Mouse (Mus musculus): ENCODE data around the gene Blvra. TPM values are rescaled to one million over a fixed set of nuclear protein-coding genes. Genes with fewer than 3 reads are reported as not detected.

Blvra gene
- polyA plus RNA-seq, 1 experiment from 2014 or later, result 32.2 TPM

GRCm38 (mm10) chr2:127140011-127140410, 69.5 kb downstream of the Blvra start:
- Histone ChIP-seq H3K9me3 (replicated peaks; ENCODE audit: control insufficient read depth, low read length) (no peaks in the 10 kb centered on the region), H3K4me2 (ENCODE audit: low read length) (no peak overlapping the region), H3K9ac (ENCODE audit: low read length) (no peak overlapping the region), H3K27me3 (replicated peaks; ENCODE audit: control insufficient read depth, insufficient read depth, low read length) (no peaks in the 10 kb centered on the region), H3K27ac (ENCODE audit: low read depth, low read length) (no peak overlapping the region), H3K4me3 (ENCODE audit: low read depth, low read length) (no peak overlapping the region), H3K36me3 (ENCODE audit: control insufficient read depth, insufficient read depth, low read length) (0 out of 2 replicates have a peak, but pooled peaks cover 10% of the 10 kb centered on the region), H3K4me1 (ENCODE audit: control insufficient read depth, insufficient read depth, low read length) (peaks cover 23% of the 10 kb centered on the region)
- 98% methylated on average over 7 of the region's 7 CpGs for WGBS
- DNase-seq (ENCODE audit: low spot score) (no peak), ATAC-seq (no peak)

DNA sequence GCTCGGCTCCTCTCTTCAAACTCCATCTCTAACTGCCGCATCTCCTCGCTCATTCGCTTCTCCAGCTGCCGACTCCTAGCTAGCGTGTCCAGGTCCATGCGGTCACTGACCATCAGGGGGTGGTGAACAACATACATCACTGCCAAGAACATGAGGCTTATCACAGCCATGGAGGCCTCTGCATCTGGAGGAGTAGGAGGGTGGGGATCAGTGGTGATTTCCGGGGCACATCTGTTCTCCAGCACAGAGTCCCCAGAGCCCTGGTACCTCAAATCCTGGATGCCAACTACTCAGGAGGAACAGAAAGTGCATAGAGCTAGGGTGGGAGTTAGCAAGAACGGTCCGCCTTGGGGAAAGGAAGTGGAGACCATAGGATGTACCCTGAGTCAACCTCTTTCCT, 71.6 kb downstream of the Blvra start:
- DNase-seq (ENCODE audit: low spot score) (no peak), ATAC-seq (no peak)
- no peaks in the 10 kb centered on the region for H3K9me3 ChIP-seq (replicated peaks; ENCODE audit: control insufficient read depth, low read length)
- 0 out of 2 replicates have a peak, but pooled peaks cover 10% of the 10 kb centered on the region for H3K36me3 ChIP-seq (ENCODE audit: control insufficient read depth, insufficient read depth, low read length)
- 0 out of 2 replicates have a peak, but pooled peaks cover 13% of the 10 kb centered on the region for H3K4me1 ChIP-seq (ENCODE audit: control insufficient read depth, insufficient read depth, low read length)
- 0 out of 2 replicates have a peak overlapping the region, but pooled peaks have one; percentile 50 for H3K4me3 ChIP-seq (ENCODE audit: low read depth, low read length)
- peak overlapping the region; percentile 56 for H3K4me2 ChIP-seq (ENCODE audit: low read length)
- H3K9ac ChIP-seq (ENCODE audit: low read length), result no peak overlapping the region
- 89% methylated on average over 10 of the region's 10 CpGs for WGBS
- H3K27me3 ChIP-seq (replicated peaks; ENCODE audit: control insufficient read depth, insufficient read depth, low read length), result no peaks in the 10 kb centered on the region
- H3K27ac ChIP-seq (ENCODE audit: low read depth, low read length), result no peak overlapping the region

GRCm38 (mm10) chr2:127142577-127143157, 72.2 kb downstream of the Blvra start:
- 0 out of 2 replicates have a peak, but pooled peaks cover 10% of the 10 kb centered on the region for H3K36me3 ChIP-seq (ENCODE audit: control insufficient read depth, insufficient read depth, low read length)
- WGBS, result 13% methylated on average over 6 of the region's 6 CpGs
- DNase-seq (ENCODE audit: low spot score), result no peak
- no peaks in the 10 kb centered on the region for H3K27me3 ChIP-seq (replicated peaks; ENCODE audit: control insufficient read depth, insufficient read depth, low read length)
- peak overlapping the region; percentile 76 for H3K9ac ChIP-seq (ENCODE audit: low read length)
- peak overlapping the region; percentile 50 for H3K4me3 ChIP-seq (ENCODE audit: low read depth, low read length)
- H3K4me2 ChIP-seq (ENCODE audit: low read length), result peak overlapping the region; percentile 56
- 0 out of 2 replicates have a peak, but pooled peaks have one; percentile 3 for ATAC-seq
- 0 out of 2 replicates have a peak, but pooled peaks cover 10% of the 10 kb centered on the region for H3K4me1 ChIP-seq (ENCODE audit: control insufficient read depth, insufficient read depth, low read length)
- no peaks in the 10 kb centered on the region for H3K9me3 ChIP-seq (replicated peaks; ENCODE audit: control insufficient read depth, low read length)
- no peak overlapping the region for H3K27ac ChIP-seq (ENCODE audit: low read depth, low read length)

DNA sequence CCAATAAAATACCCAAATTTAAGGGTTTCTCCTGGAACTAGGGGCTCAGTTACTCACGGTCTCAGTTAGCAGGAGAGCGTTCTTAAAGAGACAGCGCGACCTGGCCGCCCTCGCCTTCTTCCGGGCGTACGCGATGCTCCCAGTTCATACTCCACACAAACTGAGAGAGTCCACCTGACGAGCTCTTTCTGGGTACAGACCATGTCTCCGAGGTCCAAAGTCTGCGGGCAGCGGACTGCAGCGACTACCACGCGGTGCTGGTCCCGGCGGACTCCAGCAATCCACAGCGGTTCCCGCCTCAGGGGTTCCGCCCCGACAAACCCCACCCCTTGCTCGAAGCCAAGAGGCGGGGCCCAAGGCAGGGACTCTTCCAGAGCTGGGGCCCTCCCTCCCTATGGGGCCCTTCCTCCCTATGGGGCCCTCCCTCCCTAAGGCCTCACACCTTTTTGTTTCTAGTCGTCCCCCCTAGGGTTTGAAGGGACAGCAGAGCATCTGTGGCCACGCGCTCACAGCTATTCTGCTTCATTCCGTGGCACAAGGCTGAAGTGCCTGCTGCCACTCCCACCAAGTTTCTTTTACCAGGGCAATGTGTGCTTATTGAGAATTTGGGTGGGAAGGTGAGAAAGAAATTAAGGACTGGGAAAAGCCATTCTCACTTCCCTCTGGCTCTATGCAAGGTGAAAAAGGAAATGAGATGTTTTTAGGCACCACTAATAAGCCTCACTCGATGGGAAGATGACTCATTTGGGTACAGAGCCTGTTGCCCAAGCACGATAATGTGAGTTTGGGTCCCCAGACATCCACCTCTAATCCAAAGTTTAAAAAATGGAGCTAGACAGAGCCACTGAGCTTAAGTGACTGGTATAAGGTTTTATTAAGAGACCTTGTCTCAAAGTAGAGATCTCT, 72.9 kb downstream of the Blvra start, which contains the start of gene Itpripl1:
Itpripl1 (minus strand) TSS at position 285 of the 906 bp plus-strand sequence.
- no peak within 1 kb of the TSS for H3K27ac ChIP-seq (ENCODE audit: low read depth, low read length)
- peak within 1 kb of the TSS; percentile 56 for H3K4me2 ChIP-seq (ENCODE audit: low read length)
- H3K36me3 ChIP-seq (ENCODE audit: control insufficient read depth, insufficient read depth, low read length), result 0 out of 2 replicates have a peak, but pooled peaks cover 10% of the 10 kb centered on the region
- 0 out of 2 replicates have a peak, but pooled peaks cover 10% of the 10 kb centered on the region for H3K4me1 ChIP-seq (ENCODE audit: control insufficient read depth, insufficient read depth, low read length)
- DNase-seq (ENCODE audit: low spot score) (peak; percentile 75), ATAC-seq (peak; percentile 96)
- WGBS, result 3% methylated on average over 31 of the region's 31 CpGs
- H3K9me3 ChIP-seq (replicated peaks; ENCODE audit: control insufficient read depth, low read length), result no peaks in the 10 kb centered on the region
- peak within 1 kb of the TSS; percentile 50 for H3K4me3 ChIP-seq (ENCODE audit: low read depth, low read length)
- peak within 1 kb of the TSS; percentile 76 for H3K9ac ChIP-seq (ENCODE audit: low read length)
- no peaks in the 10 kb centered on the region for H3K27me3 ChIP-seq (replicated peaks; ENCODE audit: control insufficient read depth, insufficient read depth, low read length)

GRCm38 (mm10) chr2:127145699-127146098, 75.2 kb downstream of the Blvra start:
- Histone ChIP-seq H3K36me3 (ENCODE audit: control insufficient read depth, insufficient read depth, low read length) (0 out of 2 replicates have a peak, but pooled peaks cover 5% of the 10 kb centered on the region), H3K4me1 (ENCODE audit: control insufficient read depth, insufficient read depth, low read length) (0 out of 2 replicates have a peak, but pooled peaks cover 10% of the 10 kb centered on the region), H3K9me3 (replicated peaks; ENCODE audit: control insufficient read depth, low read length) (no peaks in the 10 kb centered on the region), H3K27me3 (replicated peaks; ENCODE audit: control insufficient read depth, insufficient read depth, low read length) (no peaks in the 10 kb centered on the region), H3K9ac (ENCODE audit: low read length) (no peak overlapping the region), H3K4me2 (ENCODE audit: low read length) (no peak overlapping the region), H3K27ac (ENCODE audit: low read depth, low read length) (no peak overlapping the region), H3K4me3 (ENCODE audit: low read depth, low read length) (no peak overlapping the region)
- WGBS, result 86% methylated on average over 3 of the region's 3 CpGs
- DNase-seq (ENCODE audit: low spot score), result no peak
- ATAC-seq, result no peak

Small RNA genes within 50 kb of the gene (microRNA-seq; reads per million reads assigned to microRNA genes)
- gene Gm24081, result not detected

Other genes with a start within 250 kb of the Blvra start
- 26.4 and 34.4 TPM in 2 replicates for gene Trpm7, start 194.4 kb upstream of the Blvra start, polyA plus RNA-seq (2014; fragmentation: Nextera tagmentation; extraction: Ambion mirVana)
- gene Sppl2a, start 137.4 kb upstream of the Blvra start, polyA plus RNA-seq (2014; fragmentation: Nextera tagmentation; extraction: Ambion mirVana), result 54.5 and 59.9 TPM in 2 replicates
- gene Ap4e1, start 61.9 kb upstream of the Blvra start, polyA plus RNA-seq (2014; fragmentation: Nextera tagmentation; extraction: Ambion mirVana), result 5.5 and 9.1 TPM in 2 replicates
- 45.2 and 52.8 TPM in 2 replicates for gene Ncaph, start 63.3 kb downstream of the Blvra start, polyA plus RNA-seq (2014; fragmentation: Nextera tagmentation; extraction: Ambion mirVana)
- gene Itpripl1, start 72.8 kb downstream of the Blvra start, polyA plus RNA-seq (2014; fragmentation: Nextera tagmentation; extraction: Ambion mirVana), result 10.4 and 11.4 TPM in 2 replicates
- gene 1810024B03Rik, start 137.6 kb downstream of the Blvra start, polyA plus RNA-seq (2014; fragmentation: Nextera tagmentation; extraction: Ambion mirVana), result 1.5 and 1.9 TPM in 2 replicates
- gene Snrnp200, start 137.7 kb downstream of the Blvra start, polyA plus RNA-seq (2014; fragmentation: Nextera tagmentation; extraction: Ambion mirVana), result 68.1 and 68.4 TPM in 2 replicates
- 64.3 and 67.7 TPM in 2 replicates for gene Ciao1, start 177.2 kb downstream of the Blvra start, polyA plus RNA-seq (2014; fragmentation: Nextera tagmentation; extraction: Ambion mirVana)
- gene Tmem127, start 177.2 kb downstream of the Blvra start, polyA plus RNA-seq (2014; fragmentation: Nextera tagmentation; extraction: Ambion mirVana), result 24.4 and 27.8 TPM in 2 replicates
- 102 and 109 TPM in 2 replicates for gene Stard7, start 199.6 kb downstream of the Blvra start, polyA plus RNA-seq (2014; fragmentation: Nextera tagmentation; extraction: Ambion mirVana)

Measured in forebrain, embryonic 14.5 days (tissue).